17 mouse cellular contexts compared by ENCODE assay signal in genomic region chr10:4038576-4038975, GRCm38 (mm10).
"Had no signal": no experiment of that assay in that cellular context is flagged by ENCODE, and none has a peak within 500 bp of the region (broad histone marks: within the 10 kb centered on the region; RNA-seq: fewer than 3 reads in every experiment).

No protein-coding gene starts in this region.

- H3K4me2 ChIP-seq: intestine, embryonic 15.5 days; liver, embryonic 13.5 days; midbrain, embryonic 11.5 days had no signal

- DNase-seq: kidney, adult 11 months; kidney, postnatal 25 days; layer of hippocampus, adult 9-11 months; liver, embryonic 13.5 days; lung, adult 2 months; lung, postnatal 14 days; lung, postnatal 4 days; midbrain, embryonic 14.5 days; right cerebral cortex, postnatal 14 days; right cerebral cortex, postnatal 4 days; thymus, adult 2 months; thymus, postnatal 14 days; thymus, postnatal 4 days had no signal

- H3K27ac ChIP-seq: intestine, embryonic 15.5 days; layer of hippocampus, adult 2 months; liver, embryonic 13.5 days; stomach, postnatal 0 days had no signal

- H3K4me1 ChIP-seq: intestine, embryonic 15.5 days; liver, embryonic 13.5 days had no signal

- H3K36me3 ChIP-seq: intestine, embryonic 15.5 days had no signal

- H3K27me3 ChIP-seq: intestine, embryonic 15.5 days; liver, embryonic 13.5 days had no signal

- H3K9me3 ChIP-seq: intestine, embryonic 15.5 days; liver, embryonic 13.5 days had no signal

- ATAC-seq: intestine, embryonic 15.5 days had no signal

- H3K9ac ChIP-seq: intestine, embryonic 15.5 days; liver, embryonic 13.5 days had no signal

- H3K4me3 ChIP-seq: intestine, embryonic 15.5 days; layer of hippocampus, adult 2 months; liver, embryonic 13.5 days had no signal
